Mouse (Mus musculus) liver, postnatal 0 days (tissue): ENCODE data around the gene Ikzf3. TPM values are rescaled to one million over a fixed set of nuclear protein-coding genes. Genes with fewer than 3 reads are reported as not detected.
A peak's percentile ranks its signal among the peaks of the same experiment; 100 is the strongest.

Experiments used
- ATAC-seq: fragments of 200-750 bp; cut with Nextera tagmentation; 2 replicates; pipeline ENCODE4 v1.8.0; 2017; ENCODE audit warnings: mild to moderate bottlenecking, moderate library complexity
- DNase-seq: peaks from one replicate; pipeline ENCODE4 v3.0.0-alpha.2; 2016
- H3K27ac ChIP-seq: fragments of 300-500 bp; sonication (generic); 2 replicates; pipeline ENCODE4 v1.5.1; 2014; ENCODE audit warnings: antibody characterized with exemption, moderate library complexity, mild to moderate bottlenecking, low read depth
- H3K27me3 ChIP-seq: fragments of 300-500 bp; sonication (generic); 2 replicates; pipeline ENCODE4 v1.6.1; 2014; ENCODE audit warnings: low read length, control low read depth, mixed read lengths; ENCODE audit not compliant: insufficient read depth
- H3K36me3 ChIP-seq: fragments of 300-500 bp; sonication (generic); replicated peaks from 2 replicates; pipeline ENCODE4 v1.6.1; 2014; ENCODE audit warnings: mild to moderate bottlenecking, control low read depth, low read length, moderate library complexity, mixed read lengths; ENCODE audit not compliant: insufficient read depth
- H3K4me1 ChIP-seq: fragments of 300-500 bp; sonication (generic); 2 replicates; pipeline ENCODE4 v1.6.1; 2014; ENCODE audit warnings: antibody characterized with exemption, mild to moderate bottlenecking, control low read depth; ENCODE audit not compliant: insufficient read depth
- H3K4me2 ChIP-seq: fragments of 300-500 bp; sonication (generic); 2 replicates; pipeline ENCODE4 v1.6.1; 2014; ENCODE audit warnings: low read depth, mild to moderate bottlenecking, low read length, moderate library complexity, mixed read lengths
- H3K4me3 ChIP-seq: fragments of 300-500 bp; sonication (generic); 2 replicates; pipeline ENCODE4 v1.5.1; 2014; ENCODE audit warnings: low read depth, low read length
- H3K9ac ChIP-seq: fragments of 300-500 bp; sonication (generic); replicated peaks from 2 replicates; pipeline ENCODE4 v1.6.1; 2014; ENCODE audit warnings: mild to moderate bottlenecking, moderate library complexity
- H3K9me3 ChIP-seq: fragments of 300-500 bp; sonication (generic); 2 replicates; pipeline ENCODE4 v1.6.1; 2016; ENCODE audit warnings: mild to moderate bottlenecking, control low read depth, low read length, mixed read lengths
- CTCF ChIP-seq: sonication (generic); IDR thresholded peaks from 2 replicates; pipeline ENCODE4 v1.5.1; 2016; ENCODE audit warnings: antibody characterized with exemption, low read depth
- EP300 ChIP-seq: IDR thresholded peaks from 2 replicates; pipeline ENCODE4 v1.6.1; 2016; ENCODE audit warnings: antibody characterized with exemption, low read depth, mild to moderate bottlenecking
- WGBS: fragments of 180-500 bp; shearing (Covaris S2); extraction: QIAGEN DNeasy Blood & Tissue Kit; methylation state at CpG from one replicate; pipeline ENCODE4 v1.1.7; 2014; ENCODE audit not compliant: insufficient replicate concordance; 5-methylcytosine and 5-hydroxymethylcytosine counted together
- polyA plus RNA-seq: library from polyadenylated mRNA; unstranded; fragments of >200 nt; fragmentation: Nextera tagmentation; extraction: Ambion mirVana; gene quantifications from 2 replicates; pipeline ENCODE4 v1.2.1, GENCODE M21; 2015

The Ikzf3 gene
- polyA plus RNA-seq, 1 experiment from 2014 or later = 1.3 TPM

GRCm38 (mm10) chr11:98587684-98588546, 42.1 kb upstream of the Ikzf3 start:
- Histone ChIP-seq H3K4me1 (peaks cover 44% of the 10 kb centered on the region), H3K27ac (peak overlapping the region; percentile 95), H3K4me3 (peak overlapping the region; percentile 94), H3K9me3 (no peaks in the 10 kb centered on the region), H3K4me2 (peak overlapping the region; percentile 88), H3K27me3 (no peaks in the 10 kb centered on the region), H3K36me3 (peaks cover 2% of the 10 kb centered on the region), H3K9ac (peak overlapping the region; percentile 62)
- TF ChIP-seq CTCF (no peak), EP300 (peak; percentile 73)
- ATAC-seq (peak; percentile 42), DNase-seq (peak; percentile 86)
- WGBS = 10% methylated on average over 20 of the region's 20 CpGs

GRCm38 (mm10) chr11:98586892-98587563, 41.2 kb upstream of the Ikzf3 start, which contains the start of gene Ormdl3:
Gene Ormdl3 (minus strand): TSS chr11:98587368.
- peaks cover 5% of the 10 kb centered on the region for H3K36me3 ChIP-seq
- WGBS = 1% methylated on average over 47 of the region's 49 CpGs
- no peaks in the 10 kb centered on the region for H3K9me3 ChIP-seq
- peak within 1 kb of the TSS; percentile 88 for H3K4me2 ChIP-seq
- peaks cover 46% of the 10 kb centered on the region for H3K4me1 ChIP-seq
- ATAC-seq (peak; percentile 82), DNase-seq (peak; percentile 99)
- peak within 1 kb of the TSS; percentile 95 for H3K27ac ChIP-seq
- peak within 1 kb of the TSS; percentile 88 for H3K9ac ChIP-seq
- no peaks in the 10 kb centered on the region for H3K27me3 ChIP-seq
- peak within 1 kb of the TSS; percentile 94 for H3K4me3 ChIP-seq
- no peak; the same call in 1 of the 2 replicates for TF ChIP-seq EP300
- no peak for TF ChIP-seq CTCF

- H3K27ac ChIP-seq = peak overlapping the region; percentile 97
- ATAC-seq (no peak; the same call in 1 of the 2 replicates), DNase-seq (peak; percentile 42)
- WGBS = 2% methylated on average over 22 of the region's 22 CpGs
- TF ChIP-seq EP300 (0 out of 2 replicates have a peak, but pooled peaks have one; percentile 15), CTCF (no peak)
- peaks cover 5% of the 10 kb centered on the region for H3K36me3 ChIP-seq
- H3K9me3 ChIP-seq = no peaks in the 10 kb centered on the region
- H3K9ac ChIP-seq = peak overlapping the region; percentile 88
- no peaks in the 10 kb centered on the region for H3K27me3 ChIP-seq
- H3K4me3 ChIP-seq = peak overlapping the region; percentile 94
- peaks cover 51% of the 10 kb centered on the region for H3K4me1 ChIP-seq
- H3K4me2 ChIP-seq = peak overlapping the region; percentile 88
These were observed 40.5 kb upstream of the Ikzf3 start for GRCm38 (mm10) chr11:98586087-98586891.

GRCm38 (mm10) chr11:98584629-98585177, 38.9 kb upstream of the Ikzf3 start:
- Histone ChIP-seq H3K27ac (peak overlapping the region; percentile 97), H3K4me2 (peak overlapping the region; percentile 88), H3K4me1 (peaks cover 67% of the 10 kb centered on the region), H3K36me3 (peaks cover 5% of the 10 kb centered on the region), H3K9ac (peak overlapping the region; percentile 88; the same call in 1 of the 2 replicates), H3K4me3 (peak overlapping the region; percentile 94; the same call in 1 of the 2 replicates), H3K27me3 (no peaks in the 10 kb centered on the region), H3K9me3 (no peaks in the 10 kb centered on the region)
- TF ChIP-seq CTCF (no peak), EP300 (no peak)
- WGBS = 84% methylated on average over 6 of the region's 6 CpGs
- ATAC-seq (no peak), DNase-seq (no peak)

- DNase-seq (no peak), ATAC-seq (no peak)
- Histone ChIP-seq H3K9me3 (no peaks in the 10 kb centered on the region), H3K4me3 (no peak overlapping the region), H3K36me3 (peaks cover 5% of the 10 kb centered on the region), H3K9ac (0 out of 2 replicates have a peak overlapping the region, but pooled peaks have one; percentile 37), H3K27ac (peak overlapping the region; percentile 97), H3K4me1 (peaks cover 65% of the 10 kb centered on the region), H3K4me2 (peak overlapping the region; percentile 88), H3K27me3 (no peaks in the 10 kb centered on the region)
- WGBS = 27% methylated on average over 1 of the region's 1 CpGs
- TF ChIP-seq EP300 (no peak), CTCF (peak; percentile 2; the same call in 1 of the 2 replicates)
These were observed 38.3 kb upstream of the Ikzf3 start for GRCm38 (mm10) chr11:98584146-98584545.
